Mouse (Mus musculus) CH12.LX (cell line): Measurements from ENCODE around the gene Hivep2. TPM values are rescaled to one million over a fixed set of nuclear protein-coding genes. Genes with fewer than 3 reads are reported as not detected.

Experiments used
- DNase-seq: peaks from one replicate; pipeline ENCODE4 v3.0.0-alpha.2; 2013; ENCODE audit errors: extremely low read depth
- H3K27ac ChIP-seq: 2 replicates; pipeline ENCODE4 v1.5.1; 2012; ENCODE audit warnings: low read depth, mild to moderate bottlenecking, control low read depth, moderate library complexity; ENCODE audit not compliant: insufficient read depth
- H3K27me3 ChIP-seq: replicated peaks from 2 replicates; pipeline ENCODE3; 2012; ENCODE audit warnings: inconsistent platforms
- H3K36me3 ChIP-seq, 2 experiments: replicated peaks in 1 of 2; 2 replicates each; pipeline versions ENCODE3 to v1.6.1; 2012; ENCODE audit warnings: inconsistent platforms in 1 of 2, low read length in 1 of 2, mild to moderate bottlenecking in 1 of 2, mixed read lengths in 1 of 2, moderate library complexity in 1 of 2; ENCODE audit not compliant: control insufficient read depth in 1 of 2, insufficient read depth in 1 of 2
- H3K4me1 ChIP-seq, 2 experiments: 2 replicates each; pipeline ENCODE4 v1.6.1; 2012; ENCODE audit warnings: inconsistent platforms in 1 of 2, moderate library complexity in 1 of 2; ENCODE audit not compliant: insufficient read depth in 2 of 2, control insufficient read depth in 1 of 2
- H3K4me2 ChIP-seq: 2 replicates; pipeline ENCODE4 v1.6.1; 2012; ENCODE audit warnings: low read depth, mild to moderate bottlenecking, control low read depth; ENCODE audit not compliant: poor library complexity, insufficient read depth, severe bottlenecking
- H3K4me3 ChIP-seq, 3 experiments: fragments of 150-350 bp in 1 of 3; sonication (generic) in 1 of 3; replicated peaks in 1 of 3; 2 replicates each; pipeline versions ENCODE3 to v1.5.1; 2011 to 2012; ENCODE audit warnings: low read depth in 2 of 3, low read length in 2 of 3, mild to moderate bottlenecking in 2 of 3, moderate library complexity in 2 of 3, control low read depth in 1 of 3, improper control_type of control experiment in 1 of 3, inconsistent platforms in 1 of 3, mixed read lengths in 1 of 3; ENCODE audit not compliant: poor library complexity in 1 of 3
- H3K79me2 ChIP-seq: replicated peaks from 2 replicates; pipeline ENCODE4 v1.6.1; 2012; ENCODE audit warnings: mild to moderate bottlenecking, moderate library complexity; ENCODE audit not compliant: control insufficient read depth, poor library complexity, insufficient read depth, severe bottlenecking; ENCODE audit errors: extremely low read depth
- H3K9ac ChIP-seq: 2 replicates; pipeline ENCODE4 v1.6.1; 2012; ENCODE audit warnings: low read depth, mild to moderate bottlenecking, control low read depth, moderate library complexity; ENCODE audit not compliant: insufficient read depth
- H3K9me3 ChIP-seq: replicated peaks from 2 replicates; pipeline ENCODE3; 2012; ENCODE audit warnings: low read length, inconsistent platforms, mixed read lengths
- CHD2 ChIP-seq: IDR thresholded peaks from 2 replicates; pipeline ENCODE4 v1.6.1; 2011; ENCODE audit warnings: low read length, improper control_type of control experiment
- CTCF ChIP-seq, 2 experiments: IDR thresholded peaks in 1 of 2; conservative IDR thresholded peaks in 1 of 2; 2 replicates each; pipeline ENCODE4 v1.5.1; 2011 to 2012; ENCODE audit warnings: low read depth in 2 of 2, low read length in 2 of 2, improper control_type of control experiment in 1 of 2, inconsistent platforms in 1 of 2, mild to moderate bottlenecking in 1 of 2, moderate library complexity in 1 of 2
- E2F4 ChIP-seq: IDR thresholded peaks from 2 replicates; pipeline ENCODE4 v1.6.1; 2011; ENCODE audit warnings: low read depth, low read length, improper control_type of control experiment; ENCODE audit not compliant: insufficient replicate concordance
- ELF1 ChIP-seq: IDR thresholded peaks from 2 replicates; pipeline ENCODE4 v1.6.1; 2014; ENCODE audit warnings: low read depth, mild to moderate bottlenecking, inconsistent platforms, low read length, improper control_type of control experiment
- HCFC1 ChIP-seq: IDR thresholded peaks from 2 replicates; pipeline ENCODE4 v1.6.1; 2012; ENCODE audit warnings: low read depth, mild to moderate bottlenecking, inconsistent platforms, low read length, improper control_type of control experiment
- JUND ChIP-seq: conservative IDR thresholded peaks from 2 replicates; pipeline ENCODE4 v1.6.1; 2011; ENCODE audit warnings: low read depth, low read length, improper control_type of control experiment
- MAFK ChIP-seq: IDR thresholded peaks from 2 replicates; pipeline ENCODE4 v1.6.1; 2011; ENCODE audit warnings: low read length, improper control_type of control experiment; ENCODE audit not compliant: insufficient replicate concordance
- MAZ ChIP-seq: IDR thresholded peaks from 2 replicates; pipeline ENCODE4 v1.6.1; 2012; ENCODE audit warnings: low read depth, mild to moderate bottlenecking, inconsistent platforms, low read length, improper control_type of control experiment, moderate library complexity
- MXI1 ChIP-seq: IDR thresholded peaks from 2 replicates; pipeline ENCODE4 v1.6.1; 2011; ENCODE audit warnings: mild to moderate bottlenecking, low read depth, low read length, improper control_type of control experiment
- NELFE ChIP-seq: IDR thresholded peaks from 2 replicates; pipeline ENCODE4 v1.6.1; 2011; ENCODE audit warnings: low read depth, low read length, improper control_type of control experiment
- NRF1 ChIP-seq: IDR thresholded peaks from 2 replicates; pipeline ENCODE4 v1.6.1; 2014; ENCODE audit warnings: low read depth, mild to moderate bottlenecking, inconsistent platforms, low read length, improper control_type of control experiment, moderate library complexity
- PAX5 ChIP-seq: IDR thresholded peaks from 2 replicates; pipeline ENCODE4 v1.6.1; 2012; ENCODE audit warnings: low read length, inconsistent platforms, mixed read lengths
- POLR2A ChIP-seq: IDR thresholded peaks from 2 replicates; pipeline ENCODE4 v1.6.1; 2011; ENCODE audit warnings: low read depth, mild to moderate bottlenecking, improper control_type of control experiment, low read length
- POLR2AphosphoS2 ChIP-seq: IDR thresholded peaks from 2 replicates; pipeline ENCODE4 v1.6.1; 2011; ENCODE audit warnings: low read depth, low read length, improper control_type of control experiment
- SMC3 ChIP-seq: IDR thresholded peaks from 2 replicates; pipeline ENCODE4 v1.6.1; 2011; ENCODE audit warnings: low read depth, low read length, improper control_type of control experiment
- TCF12 ChIP-seq: IDR thresholded peaks from 2 replicates; pipeline ENCODE4 v1.6.1; 2014; ENCODE audit warnings: low read depth, mild to moderate bottlenecking, inconsistent platforms, low read length, improper control_type of control experiment
- USF2 ChIP-seq: conservative IDR thresholded peaks from 2 replicates; pipeline ENCODE4 v1.6.1; 2011; ENCODE audit warnings: low read depth, low read length, improper control_type of control experiment
- ZC3H11A ChIP-seq: IDR thresholded peaks from 2 replicates; pipeline ENCODE4 v1.6.1; 2012; ENCODE audit warnings: low read depth, mild to moderate bottlenecking, inconsistent platforms, low read length, improper control_type of control experiment
- ZNF384 ChIP-seq: IDR thresholded peaks from 2 replicates; pipeline ENCODE4 v1.6.1; 2012; ENCODE audit warnings: low read depth, low read length, improper control_type of control experiment, inconsistent platforms
- dilution Hi-C: fragments of 300-500 bp; cut with MboI; formaldehyde crosslinking; loops from 2 replicates; pipeline ENCODE4 v1.14.3; 2020; ENCODE audit warnings: low sequenced_read_pairs; ENCODE audit not compliant: extremely low pct_unique_long_range_greater_than_20kb, extremely low pct_ligation_motif_present
- in situ Hi-C: fragments of 300-500 bp; cut with MboI; formaldehyde crosslinking; loops from 3 replicates; pipeline ENCODE4 v1.14.3; 2019; ENCODE audit warnings: low sequenced_read_pairs, low pct_ligation_motif_present, low pct_unique_long_range_greater_than_20kb, mixed read lengths
- polyA plus RNA-seq: library from polyadenylated mRNA; unstranded; fragments of >175 nt; gene quantifications from 2 replicates; pipeline ENCODE4 v1.2.1, GENCODE M21; 2012; ENCODE audit warnings: low read depth; ENCODE audit not compliant: insufficient read length
- total RNA-seq, 2 experiments: library from RNA; depleted of rRNA; stranded (reverse); fragments of 300-350 nt in 1 of 2; fragments of >200 nt in 1 of 2; gene quantifications; 2 replicates each; pipeline ENCODE4 v1.2.3; 2012 to 2014

Gene Hivep2
- total and polyA plus RNA-seq, 3 experiments: 0.59 to 2.7 (median 1.4) TPM

- no peaks in the 10 kb centered on the region for H3K9me3 ChIP-seq
- no peak for TF ChIP-seq USF2
- TF ChIP-seq, all 38 proteins: peak for 0
- H3K27me3 ChIP-seq: no peaks in the 10 kb centered on the region
- H3K27ac ChIP-seq: no peak overlapping the region
- in situ Hi-C loops (no loop called here), dilution Hi-C loops (no loop called here)
- no peak overlapping the region for H3K4me3 ChIP-seq
- H3K36me3 ChIP-seq: no peaks in the 10 kb centered on the region
- H3K4me1 ChIP-seq: peaks cover 20 to 55% of the 10 kb centered on the region in 2 experiments
- no peak for DNase-seq
- H3K9ac ChIP-seq: no peak overlapping the region
- H3K79me2 ChIP-seq: 0 out of 2 replicates have a peak, but pooled peaks cover 2% of the 10 kb centered on the region
- H3K4me2 ChIP-seq: no peak overlapping the region
Measured at GRCm38 (mm10) chr10:14048322-14048915, 82.5 kb downstream of the Hivep2 start.

GRCm38 (mm10) chr10:14048916-14049445 is 83.1 kb downstream of the Hivep2 start:
- H3K9ac ChIP-seq: no peak overlapping the region
- H3K36me3 ChIP-seq: no peaks in the 10 kb centered on the region
- H3K4me1 ChIP-seq: peaks cover 18 to 49% of the 10 kb centered on the region in 2 experiments
- H3K4me2 ChIP-seq: no peak overlapping the region
- dilution Hi-C loops: no loop called here
- H3K27me3 ChIP-seq: no peaks in the 10 kb centered on the region
- no peak overlapping the region for H3K27ac ChIP-seq
- DNase-seq: no peak
- H3K4me3 ChIP-seq: no peak overlapping the region
- no peak for TF ChIP-seq NELFE
- no peak for TF ChIP-seq ELF1
- TF ChIP-seq NRF1: no peak
- no peak for TF ChIP-seq SMC3
- no peak for TF ChIP-seq TCF12
- no peak for TF ChIP-seq ZNF384
- TF ChIP-seq POLR2A: no peak
- no peak for TF ChIP-seq MAZ
- no peak for TF ChIP-seq MXI1
- no peak for TF ChIP-seq MAFK
- TF ChIP-seq PAX5: no peak
- TF ChIP-seq, all 38 proteins: peak for 0
- Histone ChIP-seq H3K79me2 (0 out of 2 replicates have a peak, but pooled peaks cover 2% of the 10 kb centered on the region), H3K9me3 (no peaks in the 10 kb centered on the region)
- in situ Hi-C loops: no loop called here

GRCm38 (mm10) chr10:14049686-14050085 is 83.8 kb downstream of the Hivep2 start:
- dilution Hi-C loops (no loop called here), in situ Hi-C loops (no loop called here)
- Histone ChIP-seq H3K79me2 (0 out of 2 replicates have a peak, but pooled peaks cover 2% of the 10 kb centered on the region), H3K4me1 (peaks cover 13 to 42% of the 10 kb centered on the region in 2 experiments), H3K4me3 (no peak overlapping the region), H3K9ac (no peak overlapping the region), H3K9me3 (no peaks in the 10 kb centered on the region), H3K27ac (no peak overlapping the region), H3K36me3 (no peaks in the 10 kb centered on the region), H3K4me2 (peak overlapping the region; percentile 34), H3K27me3 (no peaks in the 10 kb centered on the region)
- TF ChIP-seq NELFE (no peak), ZC3H11A (no peak), MAZ (no peak), E2F4 (no peak), JUND (no peak), POLR2AphosphoS2 (no peak), CTCF (conservative IDR thresholded peaks at IDR 0.05 in 1 of 2, IDR thresholded peaks at IDR 0.05 in 1 of 2; ENCODE audit: low read depth in 2 of 2, low read length in 2 of 2) (no peak), HCFC1 (no peak), CHD2 (no peak)
- DNase-seq: no peak
